Mouse (Mus musculus) stomach, embryonic 14.5 days (tissue): ENCODE results near the gene Cables2. TPM values are rescaled to one million over a fixed set of nuclear protein-coding genes. Genes with fewer than 3 reads are reported as not detected.

Experiments
- ATAC-seq: fragments of 200-750 bp; cut with Nextera tagmentation; 2 replicates; pipeline ENCODE4 v1.8.0; 2017; ENCODE audit warnings: low read depth, moderate TSS enrichment; ENCODE audit not compliant: insufficient number of reproducible peaks, insufficient read depth, low FRiP score
- H3K27ac ChIP-seq: fragments of 300-500 bp; sonication (generic); 2 replicates; pipeline ENCODE4 v1.5.1; 2014; ENCODE audit warnings: mild to moderate bottlenecking, low read length, moderate library complexity, mixed read lengths
- H3K27me3 ChIP-seq: fragments of 300-500 bp; sonication (generic); 2 replicates; pipeline ENCODE4 v1.6.1; 2014; ENCODE audit warnings: low read length, control low read depth, mixed read lengths; ENCODE audit not compliant: control insufficient read depth, insufficient read depth
- H3K36me3 ChIP-seq: fragments of 300-500 bp; sonication (generic); 2 replicates; pipeline ENCODE4 v1.6.1; 2014; ENCODE audit warnings: mild to moderate bottlenecking, control low read depth, low read length, moderate library complexity, mixed read lengths; ENCODE audit not compliant: control insufficient read depth, insufficient read depth
- H3K4me1 ChIP-seq: fragments of 300-500 bp; sonication (generic); 2 replicates; pipeline ENCODE4 v1.6.1; 2014; ENCODE audit warnings: low read length, control low read depth, mixed read lengths; ENCODE audit not compliant: control insufficient read depth, insufficient read depth
- H3K4me2 ChIP-seq: fragments of 300-500 bp; sonication (generic); replicated peaks from 2 replicates; pipeline ENCODE4 v1.6.1; 2014; ENCODE audit warnings: low read depth, low read length, control low read depth
- H3K4me3 ChIP-seq: fragments of 300-500 bp; sonication (generic); 2 replicates; pipeline ENCODE4 v1.5.1; 2014; ENCODE audit warnings: low read depth, low read length, control low read depth
- H3K9ac ChIP-seq: fragments of 300-500 bp; sonication (generic); replicated peaks from 2 replicates; pipeline ENCODE4 v1.6.1; 2014; ENCODE audit warnings: low read depth, mild to moderate bottlenecking, control low read depth, low read length, moderate library complexity, mixed read lengths
- H3K9me3 ChIP-seq: fragments of 300-500 bp; sonication (generic); 2 replicates; pipeline ENCODE4 v1.6.1; 2016; ENCODE audit warnings: low read depth, low read length, control low read depth; ENCODE audit not compliant: control insufficient read depth
- WGBS: fragments of 180-500 bp; shearing (Covaris S2); extraction: QIAGEN DNeasy Blood & Tissue Kit; methylation state at CpG from one replicate; pipeline ENCODE4 v1.1.7; 2014; 5-methylcytosine and 5-hydroxymethylcytosine counted together
- polyA plus RNA-seq: library from polyadenylated mRNA; unstranded; fragments of >200 nt; fragmentation: Nextera tagmentation; extraction: Ambion mirVana; gene quantifications from 2 replicates; pipeline ENCODE4 v1.2.1, GENCODE M21; 2014

Gene Cables2
- polyA plus RNA-seq, 1 experiment from 2014 or later, result 15.5 TPM

GRCm38 (mm10) chr2:180306009-180306408, 32.7 kb upstream of the Cables2 start:
- H3K4me1 ChIP-seq, result 0 out of 2 replicates have a peak, but pooled peaks cover 3% of the 10 kb centered on the region
- no peak overlapping the region for H3K4me2 ChIP-seq
- 70% methylated on average over 2 of the region's 2 CpGs for WGBS
- H3K9me3 ChIP-seq, result no peaks in the 10 kb centered on the region
- H3K27ac ChIP-seq, result no peak overlapping the region
- no peak for ATAC-seq
- H3K36me3 ChIP-seq, result no peaks in the 10 kb centered on the region
- no peak overlapping the region for H3K4me3 ChIP-seq
- no peaks in the 10 kb centered on the region for H3K27me3 ChIP-seq
- no peak overlapping the region for H3K9ac ChIP-seq

GRCm38 (mm10) chr2:180305490-180305889, 32.2 kb upstream of the Cables2 start:
- no peak overlapping the region for H3K4me2 ChIP-seq
- WGBS, result 80% methylated on average over 3 of the region's 3 CpGs
- no peak for ATAC-seq
- no peaks in the 10 kb centered on the region for H3K36me3 ChIP-seq
- 0 out of 2 replicates have a peak, but pooled peaks cover 3% of the 10 kb centered on the region for H3K4me1 ChIP-seq
- no peak overlapping the region for H3K9ac ChIP-seq
- no peak overlapping the region for H3K4me3 ChIP-seq
- no peaks in the 10 kb centered on the region for H3K9me3 ChIP-seq
- H3K27me3 ChIP-seq, result no peaks in the 10 kb centered on the region
- H3K27ac ChIP-seq, result no peak overlapping the region

GRCm38 (mm10) chr2:180304554-180304953, 31.3 kb upstream of the Cables2 start:
- Histone ChIP-seq H3K9ac (no peak overlapping the region), H3K4me1 (0 out of 2 replicates have a peak, but pooled peaks cover 3% of the 10 kb centered on the region), H3K4me3 (no peak overlapping the region), H3K9me3 (no peaks in the 10 kb centered on the region), H3K27ac (no peak overlapping the region), H3K27me3 (no peaks in the 10 kb centered on the region), H3K36me3 (no peaks in the 10 kb centered on the region), H3K4me2 (no peak overlapping the region)
- 58% methylated on average over 4 of the region's 4 CpGs for WGBS
- ATAC-seq, result no peak

GRCm38 (mm10) chr2:180303468-180303867, 30.2 kb upstream of the Cables2 start:
- H3K4me2 ChIP-seq, result no peak overlapping the region
- no peaks in the 10 kb centered on the region for H3K36me3 ChIP-seq
- H3K4me3 ChIP-seq, result no peak overlapping the region
- H3K27me3 ChIP-seq, result no peaks in the 10 kb centered on the region
- no peak overlapping the region for H3K9ac ChIP-seq
- 75% methylated on average over 12 of the region's 12 CpGs for WGBS
- H3K4me1 ChIP-seq, result 0 out of 2 replicates have a peak, but pooled peaks cover 3% of the 10 kb centered on the region
- H3K9me3 ChIP-seq, result no peaks in the 10 kb centered on the region
- H3K27ac ChIP-seq, result no peak overlapping the region
- ATAC-seq, result no peak

GRCm38 (mm10) chr2:180302201-180302600, 28.9 kb upstream of the Cables2 start:
- 0 out of 2 replicates have a peak, but pooled peaks cover 3% of the 10 kb centered on the region for H3K4me1 ChIP-seq
- no peak overlapping the region for H3K4me3 ChIP-seq
- no peaks in the 10 kb centered on the region for H3K36me3 ChIP-seq
- no peaks in the 10 kb centered on the region for H3K27me3 ChIP-seq
- H3K9me3 ChIP-seq, result no peaks in the 10 kb centered on the region
- H3K27ac ChIP-seq, result no peak overlapping the region
- no peak overlapping the region for H3K9ac ChIP-seq
- no peak for ATAC-seq
- 88% methylated on average over 4 of the region's 4 CpGs for WGBS
- H3K4me2 ChIP-seq, result no peak overlapping the region

- no peak overlapping the region for H3K9ac ChIP-seq
- 24% methylated on average over 5 of the region's 5 CpGs for WGBS
- no peaks in the 10 kb centered on the region for H3K9me3 ChIP-seq
- H3K36me3 ChIP-seq, result no peaks in the 10 kb centered on the region
- peak; percentile 86 for ATAC-seq
- no peak overlapping the region for H3K27ac ChIP-seq
- H3K4me2 ChIP-seq, result no peak overlapping the region
- no peaks in the 10 kb centered on the region for H3K27me3 ChIP-seq
- no peak overlapping the region for H3K4me3 ChIP-seq
- H3K4me1 ChIP-seq, result no peaks in the 10 kb centered on the region
Observed at GRCm38 (mm10) chr2:180300771-180301170, 27.5 kb upstream of the Cables2 start.

GRCm38 (mm10) chr2:180300252-180300651, 27.0 kb upstream of the Cables2 start:
- no peak overlapping the region; the same call in 1 of the 2 replicates for H3K27ac ChIP-seq
- no peaks in the 10 kb centered on the region for H3K27me3 ChIP-seq
- H3K4me3 ChIP-seq, result no peak overlapping the region
- H3K36me3 ChIP-seq, result no peaks in the 10 kb centered on the region
- H3K9ac ChIP-seq, result no peak overlapping the region
- H3K9me3 ChIP-seq, result no peaks in the 10 kb centered on the region
- no peak overlapping the region for H3K4me2 ChIP-seq
- no peaks in the 10 kb centered on the region for H3K4me1 ChIP-seq
- ATAC-seq, result 0 out of 2 replicates have a peak, but pooled peaks have one; percentile 8
- 33% methylated on average over 2 of the region's 2 CpGs for WGBS

GRCm38 (mm10) chr2:180292906-180293305, 19.6 kb upstream of the Cables2 start:
- Histone ChIP-seq H3K4me2 (no peak overlapping the region), H3K27ac (no peak overlapping the region), H3K9me3 (no peaks in the 10 kb centered on the region), H3K9ac (no peak overlapping the region), H3K36me3 (no peaks in the 10 kb centered on the region), H3K4me3 (no peak overlapping the region), H3K27me3 (no peaks in the 10 kb centered on the region), H3K4me1 (peaks cover 10% of the 10 kb centered on the region; the same call in 1 of the 2 replicates)
- ATAC-seq, result no peak
- 67% methylated on average over 8 of the region's 8 CpGs for WGBS

GRCm38 (mm10) chr2:180292026-180292425, 18.7 kb upstream of the Cables2 start:
- Histone ChIP-seq H3K4me2 (no peak overlapping the region), H3K4me1 (peaks cover 10% of the 10 kb centered on the region; the same call in 1 of the 2 replicates), H3K9ac (no peak overlapping the region), H3K27ac (0 out of 2 replicates have a peak overlapping the region, but pooled peaks have one; percentile 44), H3K36me3 (no peaks in the 10 kb centered on the region), H3K9me3 (no peaks in the 10 kb centered on the region), H3K4me3 (no peak overlapping the region), H3K27me3 (no peaks in the 10 kb centered on the region)
- 42% methylated on average over 4 of the region's 4 CpGs for WGBS
- ATAC-seq, result no peak
